Mouse (Mus musculus): ENCODE results near the gene Eri2. TPM values are rescaled to one million over a fixed set of nuclear protein-coding genes. Genes with fewer than 3 reads are reported as not detected.
A peak's percentile ranks its signal among the peaks of the same experiment; 100 is the strongest.

Gene Eri2
- polyA plus RNA-seq (2014; fragmentation: Nextera tagmentation; extraction: Ambion mirVana), result 39.1 and 43.1 TPM in 2 replicates

DNA sequence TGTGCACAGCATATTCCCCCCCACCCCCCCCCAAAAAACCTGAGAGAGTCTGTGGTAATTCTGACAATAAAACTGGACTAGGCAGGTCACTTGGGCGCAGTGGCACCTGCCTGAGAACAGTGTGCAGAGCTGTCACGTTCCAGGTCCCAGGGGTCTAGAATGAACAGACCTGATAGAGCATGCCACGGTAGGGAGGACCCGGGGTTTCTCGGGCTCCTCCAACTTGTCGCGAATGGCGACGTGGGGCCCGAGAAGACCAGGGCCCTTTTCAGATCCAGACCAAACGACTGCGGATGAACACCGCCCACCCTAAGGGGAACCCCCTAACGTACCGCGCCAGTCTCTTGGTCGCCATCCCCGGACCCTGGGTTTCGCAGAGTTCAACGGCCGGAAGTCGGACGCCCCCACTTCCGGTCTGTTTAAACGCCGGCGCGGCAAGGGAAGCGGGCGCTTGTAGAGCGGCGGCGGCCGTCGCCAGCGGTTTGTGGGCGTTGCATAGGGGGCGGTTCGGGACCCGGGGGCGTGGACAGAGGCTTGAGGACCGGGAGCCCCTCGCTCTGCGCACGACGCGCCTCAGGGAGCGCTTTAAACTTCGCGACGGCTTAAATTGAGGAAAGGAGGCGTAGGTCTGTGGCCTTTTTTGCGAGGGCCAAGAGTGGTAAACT lies at the start of gene Eri2, which contains the start of gene Rexo5:
TSS of gene Eri2 (minus strand) at position 473 of the 665 bp plus-strand sequence.
TSS of gene Rexo5 (plus strand) at position 421 of the 665 bp plus-strand sequence.
- Histone ChIP-seq H3K27me3 (ENCODE audit: control insufficient read depth, insufficient read depth, low read length) (no peaks in the 10 kb centered on the region), H3K4me3 (ENCODE audit: low read depth, low read length) (peak within 1 kb of the TSS; percentile 72), H3K36me3 (ENCODE audit: control insufficient read depth, insufficient read depth, low read length) (no peaks in the 10 kb centered on the region; the same call in 1 of the 2 replicates), H3K4me1 (replicated peaks; ENCODE audit: control insufficient read depth, insufficient read depth, low read length) (no peaks in the 10 kb centered on the region; the same call in 1 of the 2 replicates), H3K27ac (ENCODE audit: low read depth, low read length) (peak within 1 kb of the TSS; percentile 50; the same call in 1 of the 2 replicates), H3K9ac (ENCODE audit: low read length) (peak within 1 kb of the TSS; percentile 73), H3K9me3 (ENCODE audit: control insufficient read depth, low read length) (no peaks in the 10 kb centered on the region), H3K4me2 (ENCODE audit: low read depth, low read length, severe bottlenecking) (peak within 1 kb of the TSS; percentile 58)
- WGBS, result under 1% methylated on average over 52 of the region's 53 CpGs
- DNase-seq (ENCODE audit: low spot score) (peak; percentile 96), ATAC-seq (replicated peaks; ENCODE audit: low FRiP score) (peak; percentile 99)

DNA sequence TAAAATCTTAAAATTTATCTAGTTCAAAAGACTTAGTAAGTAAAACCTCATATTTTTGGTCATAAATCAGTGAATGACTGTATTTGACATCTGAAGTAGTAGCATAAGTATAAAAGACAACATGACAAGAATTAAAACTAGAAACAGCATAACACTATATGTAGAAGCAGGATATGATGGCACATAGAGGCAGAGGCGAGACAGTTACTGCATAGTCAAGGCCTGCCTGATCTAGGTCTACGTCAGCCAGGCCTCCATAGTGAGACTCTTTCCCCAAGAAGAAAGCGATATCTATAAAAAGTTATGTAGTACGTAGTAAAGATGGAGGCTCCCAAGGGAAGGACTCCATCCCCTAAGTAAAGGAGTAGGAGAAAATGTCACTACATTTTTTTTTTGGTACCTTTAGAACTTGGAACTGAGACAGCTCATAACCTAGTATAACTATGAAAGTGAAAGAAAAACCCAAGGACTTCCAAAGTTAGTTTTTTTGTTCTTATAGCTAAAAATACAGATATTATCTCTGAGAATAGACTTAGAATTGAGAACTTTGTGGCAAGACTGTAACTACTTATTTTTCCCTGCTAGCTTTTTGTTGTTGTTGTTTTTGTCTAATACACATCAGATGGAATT lies 48.1 kb upstream of the Eri2 start:
- Histone ChIP-seq H3K9ac (ENCODE audit: low read length) (no peak overlapping the region), H3K4me3 (ENCODE audit: low read depth, low read length) (no peak overlapping the region), H3K27me3 (ENCODE audit: control insufficient read depth, insufficient read depth, low read length) (no peaks in the 10 kb centered on the region), H3K36me3 (ENCODE audit: control insufficient read depth, insufficient read depth, low read length) (no peaks in the 10 kb centered on the region), H3K4me1 (replicated peaks; ENCODE audit: control insufficient read depth, insufficient read depth, low read length) (no peaks in the 10 kb centered on the region), H3K27ac (ENCODE audit: low read depth, low read length) (no peak overlapping the region), H3K9me3 (ENCODE audit: control insufficient read depth, low read length) (no peaks in the 10 kb centered on the region), H3K4me2 (ENCODE audit: low read depth, low read length, severe bottlenecking) (no peak overlapping the region)
- 91% methylated on average over 4 of the region's 4 CpGs for WGBS
- DNase-seq (ENCODE audit: low spot score), result no peak
- no peak for ATAC-seq (replicated peaks; ENCODE audit: low FRiP score)

DNA sequence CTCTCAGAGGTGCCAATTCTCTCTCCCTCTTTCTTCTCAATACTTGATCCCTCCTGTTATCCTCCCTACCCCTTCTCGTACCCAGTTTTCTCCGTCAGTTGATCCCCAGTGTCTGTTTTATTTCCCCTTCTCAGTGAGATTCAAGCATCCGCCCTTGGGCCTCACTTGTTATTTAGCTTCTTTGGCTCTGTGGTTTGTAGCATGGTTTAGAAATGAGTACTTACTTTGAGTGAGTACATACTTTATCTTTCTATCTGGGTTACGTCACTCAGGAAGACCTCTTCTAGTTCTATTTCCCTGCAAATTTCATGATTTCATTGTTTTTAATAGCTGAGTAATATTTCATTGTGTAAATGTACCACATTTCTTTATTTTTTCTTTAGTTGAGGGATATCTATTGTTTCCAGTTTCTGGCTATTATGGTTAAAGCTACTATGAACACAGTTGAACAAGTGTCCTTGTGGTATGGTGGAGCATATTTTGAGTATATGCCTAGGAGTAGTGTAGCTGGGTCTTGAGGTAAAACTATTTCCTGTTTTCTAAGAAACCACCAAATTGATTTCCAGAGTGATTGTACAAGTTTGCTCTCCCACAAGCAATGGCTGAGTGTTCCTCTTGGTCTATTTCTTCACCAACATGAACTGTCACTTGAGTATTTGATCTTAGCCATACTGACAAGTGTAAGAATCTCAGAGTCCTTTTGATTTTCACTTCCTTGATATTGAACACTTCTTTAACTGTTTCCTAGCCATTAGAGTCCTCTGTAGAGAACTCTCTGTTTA lies 42.3 kb upstream of the Eri2 start:
- H3K4me1 ChIP-seq (replicated peaks; ENCODE audit: control insufficient read depth, insufficient read depth, low read length), result no peaks in the 10 kb centered on the region
- H3K9ac ChIP-seq (ENCODE audit: low read length), result no peak overlapping the region
- no peak overlapping the region for H3K4me2 ChIP-seq (ENCODE audit: low read depth, low read length, severe bottlenecking)
- H3K27me3 ChIP-seq (ENCODE audit: control insufficient read depth, insufficient read depth, low read length), result no peaks in the 10 kb centered on the region
- WGBS, result 91% methylated on average over 4 of the region's 4 CpGs
- H3K4me3 ChIP-seq (ENCODE audit: low read depth, low read length), result no peak overlapping the region
- no peak overlapping the region for H3K27ac ChIP-seq (ENCODE audit: low read depth, low read length)
- ATAC-seq (replicated peaks; ENCODE audit: low FRiP score) (no peak), DNase-seq (ENCODE audit: low spot score) (no peak)
- H3K9me3 ChIP-seq (ENCODE audit: control insufficient read depth, low read length), result no peaks in the 10 kb centered on the region
- no peaks in the 10 kb centered on the region for H3K36me3 ChIP-seq (ENCODE audit: control insufficient read depth, insufficient read depth, low read length)

DNA sequence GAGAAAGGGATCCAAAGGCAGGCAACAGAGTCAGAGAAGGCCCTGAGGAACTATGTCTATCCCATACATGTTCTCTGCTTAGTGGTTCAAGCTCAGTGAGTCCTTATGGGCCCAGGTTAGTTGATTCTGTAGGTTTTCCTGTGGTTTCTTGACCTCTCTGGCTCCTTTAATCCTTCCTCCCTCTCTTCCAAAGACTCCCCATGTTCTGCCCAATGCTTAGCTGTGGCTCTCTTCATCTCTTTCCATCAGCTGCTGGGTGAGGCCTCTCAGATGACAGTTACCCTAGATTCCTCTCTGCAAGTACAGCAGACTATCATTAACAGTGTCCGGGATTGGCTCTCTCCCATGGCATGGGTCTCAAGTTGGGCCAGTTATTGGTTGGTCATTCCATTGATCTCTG lies 41.5 kb upstream of the Eri2 start:
- Histone ChIP-seq H3K9ac (ENCODE audit: low read length) (no peak overlapping the region), H3K27me3 (ENCODE audit: control insufficient read depth, insufficient read depth, low read length) (no peaks in the 10 kb centered on the region), H3K4me2 (ENCODE audit: low read depth, low read length, severe bottlenecking) (no peak overlapping the region), H3K36me3 (ENCODE audit: control insufficient read depth, insufficient read depth, low read length) (no peaks in the 10 kb centered on the region), H3K4me1 (replicated peaks; ENCODE audit: control insufficient read depth, insufficient read depth, low read length) (no peaks in the 10 kb centered on the region), H3K9me3 (ENCODE audit: control insufficient read depth, low read length) (no peaks in the 10 kb centered on the region), H3K4me3 (ENCODE audit: low read depth, low read length) (no peak overlapping the region), H3K27ac (ENCODE audit: low read depth, low read length) (no peak overlapping the region)
- DNase-seq (ENCODE audit: low spot score) (no peak), ATAC-seq (replicated peaks; ENCODE audit: low FRiP score) (no peak)
- 97% methylated on average over 1 of the region's 1 CpGs for WGBS

DNA sequence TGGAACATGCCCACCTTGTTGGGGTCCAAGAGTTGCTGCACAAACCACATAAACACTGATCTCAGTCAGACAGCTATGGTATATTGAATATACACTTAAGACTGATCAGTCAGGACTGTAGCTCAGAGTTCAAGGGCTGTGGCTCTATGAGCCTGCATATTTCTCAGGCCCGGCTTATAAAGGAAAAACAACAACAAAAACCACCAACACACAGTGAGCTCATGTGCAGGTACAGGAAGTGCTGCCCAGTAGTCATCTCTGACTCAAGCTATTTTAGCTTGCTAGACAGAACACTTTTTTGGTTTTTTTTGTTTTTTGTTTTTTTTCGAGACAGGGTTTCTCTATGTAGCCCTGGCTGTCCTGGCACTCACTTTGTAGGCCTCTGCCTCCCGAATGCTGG lies 14.9 kb upstream of the Eri2 start:
- no peaks in the 10 kb centered on the region; the same call in 1 of the 2 replicates for H3K36me3 ChIP-seq (ENCODE audit: control insufficient read depth, insufficient read depth, low read length)
- WGBS, result 94% methylated on average over 3 of the region's 3 CpGs
- no peak overlapping the region for H3K9ac ChIP-seq (ENCODE audit: low read length)
- H3K27ac ChIP-seq (ENCODE audit: low read depth, low read length), result no peak overlapping the region
- ATAC-seq (replicated peaks; ENCODE audit: low FRiP score) (no peak), DNase-seq (ENCODE audit: low spot score) (no peak)
- no peaks in the 10 kb centered on the region for H3K27me3 ChIP-seq (ENCODE audit: control insufficient read depth, insufficient read depth, low read length)
- no peak overlapping the region for H3K4me3 ChIP-seq (ENCODE audit: low read depth, low read length)
- H3K9me3 ChIP-seq (ENCODE audit: control insufficient read depth, low read length), result no peaks in the 10 kb centered on the region
- no peaks in the 10 kb centered on the region for H3K4me1 ChIP-seq (replicated peaks; ENCODE audit: control insufficient read depth, insufficient read depth, low read length)
- H3K4me2 ChIP-seq (ENCODE audit: low read depth, low read length, severe bottlenecking), result no peak overlapping the region

DNA sequence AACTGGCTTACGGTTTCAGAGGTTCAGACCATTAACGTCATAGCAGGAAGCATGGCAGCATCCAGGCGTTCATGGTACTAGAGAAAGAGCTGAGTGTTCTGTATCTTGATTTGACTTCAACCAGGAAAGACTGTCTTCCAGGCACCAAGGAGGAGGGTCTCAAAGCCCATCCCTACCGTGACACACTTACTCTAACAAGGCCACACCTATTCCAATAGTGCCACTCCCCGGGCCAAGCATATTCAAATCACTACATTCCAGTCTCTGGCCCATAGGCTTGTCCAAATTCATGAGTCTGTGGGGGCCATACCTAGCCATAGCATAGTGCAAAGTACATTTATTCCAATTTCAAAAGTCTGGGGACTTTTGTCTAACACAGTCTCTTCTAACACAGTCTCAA lies 13.5 kb upstream of the Eri2 start:
- ATAC-seq (replicated peaks; ENCODE audit: low FRiP score) (no peak), DNase-seq (ENCODE audit: low spot score) (no peak)
- H3K9ac ChIP-seq (ENCODE audit: low read length), result no peak overlapping the region
- H3K9me3 ChIP-seq (ENCODE audit: control insufficient read depth, low read length), result no peaks in the 10 kb centered on the region
- WGBS, result 94% methylated on average over 5 of the region's 5 CpGs
- H3K27ac ChIP-seq (ENCODE audit: low read depth, low read length), result no peak overlapping the region
- H3K36me3 ChIP-seq (ENCODE audit: control insufficient read depth, insufficient read depth, low read length), result no peaks in the 10 kb centered on the region; the same call in 1 of the 2 replicates
- no peak overlapping the region for H3K4me3 ChIP-seq (ENCODE audit: low read depth, low read length)
- no peaks in the 10 kb centered on the region for H3K27me3 ChIP-seq (ENCODE audit: control insufficient read depth, insufficient read depth, low read length)
- no peak overlapping the region for H3K4me2 ChIP-seq (ENCODE audit: low read depth, low read length, severe bottlenecking)
- H3K4me1 ChIP-seq (replicated peaks; ENCODE audit: control insufficient read depth, insufficient read depth, low read length), result no peaks in the 10 kb centered on the region

DNA sequence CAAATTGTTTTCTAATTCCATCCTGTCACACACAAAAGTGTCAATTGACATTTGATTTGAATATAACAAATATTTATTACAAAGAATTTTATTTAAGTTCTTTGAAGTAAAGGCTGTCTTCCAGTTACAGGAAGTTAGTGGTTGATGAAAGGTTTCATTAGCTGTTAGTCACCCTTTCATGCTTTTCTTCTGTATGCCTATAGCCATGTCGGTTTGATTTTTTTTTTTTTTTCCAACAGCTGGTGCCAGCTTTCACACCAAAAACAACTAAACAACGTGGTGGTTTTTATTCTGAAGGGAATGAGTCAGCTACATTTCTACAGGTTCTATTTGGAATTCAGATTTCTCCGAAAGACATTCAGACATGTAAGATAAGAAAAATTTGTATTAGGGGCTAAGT lies 7.1 kb upstream of the Eri2 start:
- no peaks in the 10 kb centered on the region for H3K27me3 ChIP-seq (ENCODE audit: control insufficient read depth, insufficient read depth, low read length)
- no peak for ATAC-seq (replicated peaks; ENCODE audit: low FRiP score)

DNA sequence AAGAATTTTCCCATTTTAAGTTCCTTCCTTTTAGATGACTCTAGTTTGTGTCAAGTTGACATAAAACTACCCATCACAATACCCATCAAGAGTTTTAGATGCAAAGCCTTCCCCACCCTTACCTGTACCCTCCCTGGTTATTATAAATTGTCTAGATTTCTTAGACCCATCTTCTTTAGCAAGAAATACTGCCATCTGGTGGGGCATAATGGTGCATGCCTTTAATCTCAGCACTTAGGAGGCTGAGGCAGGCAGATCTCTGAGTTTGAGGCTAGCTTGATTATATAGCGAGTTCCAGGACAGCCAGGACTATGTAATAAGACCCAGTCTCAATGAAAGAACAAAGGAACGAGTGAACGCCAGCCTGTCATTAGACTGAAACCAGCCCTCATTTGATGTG lies 6.6 kb upstream of the Eri2 start:
- Histone ChIP-seq H3K4me2 (ENCODE audit: low read depth, low read length, severe bottlenecking) (no peak overlapping the region), H3K27me3 (ENCODE audit: control insufficient read depth, insufficient read depth, low read length) (no peaks in the 10 kb centered on the region), H3K27ac (ENCODE audit: low read depth, low read length) (no peak overlapping the region), H3K4me1 (replicated peaks; ENCODE audit: control insufficient read depth, insufficient read depth, low read length) (no peaks in the 10 kb centered on the region), H3K4me3 (ENCODE audit: low read depth, low read length) (no peak overlapping the region), H3K9me3 (ENCODE audit: control insufficient read depth, low read length) (no peaks in the 10 kb centered on the region), H3K9ac (ENCODE audit: low read length) (no peak overlapping the region), H3K36me3 (ENCODE audit: control insufficient read depth, insufficient read depth, low read length) (no peaks in the 10 kb centered on the region; the same call in 1 of the 2 replicates)
- DNase-seq (ENCODE audit: low spot score) (no peak), ATAC-seq (replicated peaks; ENCODE audit: low FRiP score) (no peak)
- 89% methylated on average over 3 of the region's 3 CpGs for WGBS

More for the DNA sequence above, 7.1 kb upstream of the Eri2 start:
- no peak overlapping the region for H3K9ac ChIP-seq (ENCODE audit: low read length)
- no peak for DNase-seq (ENCODE audit: low spot score)
- no peaks in the 10 kb centered on the region for H3K4me1 ChIP-seq (replicated peaks; ENCODE audit: control insufficient read depth, insufficient read depth, low read length)
- 94% methylated on average over 3 of the region's 3 CpGs for WGBS
- no peak overlapping the region for H3K27ac ChIP-seq (ENCODE audit: low read depth, low read length)
- no peaks in the 10 kb centered on the region; the same call in 1 of the 2 replicates for H3K36me3 ChIP-seq (ENCODE audit: control insufficient read depth, insufficient read depth, low read length)
- no peak overlapping the region for H3K4me3 ChIP-seq (ENCODE audit: low read depth, low read length)
- no peaks in the 10 kb centered on the region for H3K9me3 ChIP-seq (ENCODE audit: control insufficient read depth, low read length)
- no peak overlapping the region for H3K4me2 ChIP-seq (ENCODE audit: low read depth, low read length, severe bottlenecking)
